Mouse (Mus musculus): ENCODE measurements around the gene Ctbs. TPM values are rescaled to one million over a fixed set of nuclear protein-coding genes. Genes with fewer than 3 reads are reported as not detected.

The Ctbs gene
- polyA plus RNA-seq, 1 experiment from 2014 or later, result 3.8 TPM

Other genes starting within 250 kb of the Ctbs start
- 0.58 TPM in 1 of 2 replicates, not detected in the other for gene Lpar3, start 228.8 kb upstream of the Ctbs start, polyA plus RNA-seq (2014; fragmentation: Nextera tagmentation; extraction: Ambion mirVana)
- 13.1 and 18.9 TPM in 2 replicates for gene Ssx2ip, start 45.2 kb upstream of the Ctbs start, polyA plus RNA-seq (2014; fragmentation: Nextera tagmentation; extraction: Ambion mirVana)
- gene Spata1, start 50.0 kb downstream of the Ctbs start, polyA plus RNA-seq (2014; fragmentation: Nextera tagmentation; extraction: Ambion mirVana), result 3.1 and 4.6 TPM in 2 replicates
- gene Gng5, start 50.0 kb downstream of the Ctbs start, polyA plus RNA-seq (2014; fragmentation: Nextera tagmentation; extraction: Ambion mirVana), result 333 and 390 TPM in 2 replicates
- gene Rpf1, start 71.6 kb downstream of the Ctbs start, polyA plus RNA-seq (2014; fragmentation: Nextera tagmentation; extraction: Ambion mirVana), result 46.1 and 49.4 TPM in 2 replicates
- gene Uox, start 120.6 kb downstream of the Ctbs start, polyA plus RNA-seq (2014; fragmentation: Nextera tagmentation; extraction: Ambion mirVana), result not detected in 2 replicates
- gene Dnase2b, start 165.8 kb downstream of the Ctbs start, polyA plus RNA-seq (2014; fragmentation: Nextera tagmentation; extraction: Ambion mirVana), result not detected in 2 replicates
- gene 4930503B20Rik, start 201.5 kb downstream of the Ctbs start, polyA plus RNA-seq (2014; fragmentation: Nextera tagmentation; extraction: Ambion mirVana), result not detected in 2 replicates
- gene Samd13, start 235.8 kb downstream of the Ctbs start, polyA plus RNA-seq (2014; fragmentation: Nextera tagmentation; extraction: Ambion mirVana), result 0.53 TPM in 1 of 2 replicates, not detected in the other